Comparison of ENCODE assay signal across 11 mouse cellular contexts in the genomic region with DNA sequence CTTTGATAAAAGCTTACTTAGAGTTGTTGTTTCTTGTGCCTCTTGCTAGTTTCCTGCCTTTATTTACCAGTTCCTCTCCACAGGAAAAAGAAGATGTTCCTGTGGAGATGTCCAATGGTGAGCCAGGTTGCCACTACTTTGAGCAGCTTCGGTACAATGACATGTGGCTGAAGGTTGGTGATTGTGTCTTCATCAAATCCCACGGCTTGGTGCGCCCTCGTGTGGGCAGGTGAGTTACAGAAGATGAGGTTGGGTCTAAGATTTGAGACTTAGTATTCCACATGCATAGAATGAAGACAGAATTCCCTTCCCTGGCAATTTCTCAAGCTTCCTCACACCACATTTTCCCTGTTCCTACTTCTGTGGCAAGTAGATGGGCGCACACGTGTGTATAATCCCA. TPM values are rescaled to one million over a fixed set of nuclear protein-coding genes. Genes with fewer than 3 reads are reported as not detected.
DNase-seq lines count a peak whose midpoint lies in the region; ATAC-seq and TF ChIP-seq lines count a peak whose summit lies in the region.
"Had no signal": no experiment of that assay in that cellular context is flagged by ENCODE, and none has a peak within 500 bp of the region (broad histone marks: within the 10 kb centered on the region; RNA-seq: fewer than 3 reads in every experiment).

No protein-coding gene starts in this region.

- H3K4me2 ChIP-seq in hindbrain, postnatal 0 days (ENCODE audit: low read depth, low read length): no peak overlapping the region
- H3K4me2 ChIP-seq in stomach, postnatal 0 days (replicated peaks; ENCODE audit: low read depth): no peak overlapping the region
- H3K4me2 ChIP-seq: heart, embryonic 15.5 days; limb, embryonic 15.5 days had no signal

- H3K9ac ChIP-seq in hindbrain, postnatal 0 days (replicated peaks; ENCODE audit: low read length): no peak overlapping the region
- H3K9ac ChIP-seq in stomach, postnatal 0 days (ENCODE audit: low read length): no peak overlapping the region
- H3K9ac ChIP-seq: heart, embryonic 15.5 days; limb, embryonic 15.5 days had no signal

- H3K27me3 ChIP-seq in hindbrain, postnatal 0 days (ENCODE audit: insufficient read depth, low read length): no peaks in the 10 kb centered on the region
- H3K27me3 ChIP-seq in hindbrain, embryonic 10.5 days (ENCODE audit: insufficient read depth, poor library complexity, severe bottlenecking): no peaks in the 10 kb centered on the region
- H3K27me3 ChIP-seq in stomach, postnatal 0 days (ENCODE audit: control insufficient read depth, insufficient read depth, low read length): no peaks in the 10 kb centered on the region
- H3K27me3 ChIP-seq: heart, embryonic 15.5 days; limb, embryonic 15.5 days had no signal

- no peak for DNase-seq in hindbrain, postnatal 0 days (ENCODE audit: low spot score)
- no peak for DNase-seq in hindbrain, embryonic 10.5 days (ENCODE audit: low spot score)
- peak; percentile 14 for DNase-seq in thymus, postnatal 14 days
- DNase-seq in thymus, adult 18-20 months: no peak
- peak; percentile 18 to 24 for DNase-seq in kidney, postnatal 4 days
- peak; percentile 25 for DNase-seq in stomach, postnatal 0 days (ENCODE audit: low spot score)
- no peak for DNase-seq in frontal cortex, postnatal 10 days (ENCODE audit: low spot score in 2 of 2)
- no peak for DNase-seq in frontal cortex, postnatal 25 days (ENCODE audit: low spot score in 2 of 2)

- peaks cover 46% of the 10 kb centered on the region for H3K36me3 ChIP-seq in hindbrain, postnatal 0 days (ENCODE audit: insufficient read depth, low read length)
- peaks cover 100% of the 10 kb centered on the region for H3K36me3 ChIP-seq in hindbrain, embryonic 10.5 days
- H3K36me3 ChIP-seq in stomach, postnatal 0 days (ENCODE audit: control insufficient read depth, insufficient read depth, low read length): peaks cover 9% of the 10 kb centered on the region

- TF ChIP-seq EP300 in stomach, postnatal 0 days (optimal IDR thresholded peaks at IDR 0.05): no peak

- WGBS in hindbrain, postnatal 0 days: 90% methylated on average over 6 of the region's 6 CpGs
- WGBS in hindbrain, embryonic 10.5 days: 86% methylated on average over 6 of the region's 6 CpGs
- 78% methylated on average over 6 of the region's 6 CpGs for WGBS in stomach, postnatal 0 days

- H3K9me3 ChIP-seq in hindbrain, postnatal 0 days (ENCODE audit: low read length): no peaks in the 10 kb centered on the region
- no peaks in the 10 kb centered on the region for H3K9me3 ChIP-seq in hindbrain, embryonic 10.5 days
- no peaks in the 10 kb centered on the region for H3K9me3 ChIP-seq in stomach, postnatal 0 days (ENCODE audit: control insufficient read depth, low read length)
- H3K9me3 ChIP-seq: heart, embryonic 15.5 days; limb, embryonic 15.5 days had no signal

- no peak overlapping the region for H3K27ac ChIP-seq in hindbrain, postnatal 0 days
- H3K27ac ChIP-seq in hindbrain, embryonic 10.5 days: no peak overlapping the region
- H3K27ac ChIP-seq in stomach, postnatal 0 days (replicated peaks): no peak overlapping the region
- H3K27ac ChIP-seq: limb, embryonic 15.5 days had no signal

- H3K4me3 ChIP-seq in hindbrain, postnatal 0 days (ENCODE audit: low read length): no peak overlapping the region
- no peak overlapping the region for H3K4me3 ChIP-seq in hindbrain, embryonic 10.5 days
- H3K4me3 ChIP-seq in stomach, postnatal 0 days (ENCODE audit: low read depth, low read length): no peak overlapping the region
- H3K4me3 ChIP-seq: heart, embryonic 15.5 days; limb, embryonic 15.5 days; myocyte had no signal

- ATAC-seq in hindbrain, postnatal 0 days: no peak
- no peak for ATAC-seq in stomach, postnatal 0 days (ENCODE audit: low FRiP score, low TSS enrichment)

- 0 out of 2 replicates have a peak, but pooled peaks have one; percentile 3 for TF ChIP-seq CTCF in hindbrain, postnatal 0 days (IDR thresholded peaks at IDR 0.05; ENCODE audit: low read depth)
- TF ChIP-seq CTCF in stomach, postnatal 0 days (IDR thresholded peaks at IDR 0.05; ENCODE audit: low read depth): peak; percentile 47

- H3K4me1 ChIP-seq in hindbrain, postnatal 0 days (ENCODE audit: insufficient read depth, low read length): no peaks in the 10 kb centered on the region
- no peaks in the 10 kb centered on the region for H3K4me1 ChIP-seq in hindbrain, embryonic 10.5 days (replicated peaks)
- no peaks in the 10 kb centered on the region for H3K4me1 ChIP-seq in stomach, postnatal 0 days (replicated peaks; ENCODE audit: control insufficient read depth, insufficient read depth)
- H3K4me1 ChIP-seq: limb, embryonic 15.5 days had no signal

RNA-seq across cellular contexts. Expression of gene Smim4, which starts 41.3 kb away (rescaled TPM):
- 0.93 and 5.0 TPM in 2 replicates for total RNA-seq in hindbrain, postnatal 0 days (2014; rRNA removed)
- polyA plus RNA-seq in hindbrain, postnatal 0 days (2015; fragmentation: Nextera tagmentation; extraction: Ambion mirVana): 59.5 and 64.8 TPM in 2 replicates
- 67.8 and 74.2 TPM in 2 replicates for polyA plus RNA-seq in hindbrain, embryonic 10.5 days (2016; fragmentation: Nextera tagmentation; extraction: Ambion mirVana)
- 99.3 and 108 TPM in 2 replicates for polyA plus RNA-seq in stomach, postnatal 0 days (2015; fragmentation: Nextera tagmentation; extraction: Ambion mirVana)

RNA-seq across cellular contexts. Expression of gene Nt5dc2, which starts 43.4 kb away (rescaled TPM):
- 209 and 236 TPM in 2 replicates for total RNA-seq in hindbrain, postnatal 0 days (2014; rRNA removed)
- polyA plus RNA-seq in hindbrain, postnatal 0 days (2015; fragmentation: Nextera tagmentation; extraction: Ambion mirVana): 203 and 204 TPM in 2 replicates
- polyA plus RNA-seq in hindbrain, embryonic 10.5 days (2016; fragmentation: Nextera tagmentation; extraction: Ambion mirVana): 610 and 619 TPM in 2 replicates
- 61.0 and 65.3 TPM in 2 replicates for polyA plus RNA-seq in stomach, postnatal 0 days (2015; fragmentation: Nextera tagmentation; extraction: Ambion mirVana)

Comparison
In these comparisons a context has a peak if more than half of its experiments do, and no peak if none do; other contexts are left out.
1. DNase-seq: peak in thymus, postnatal 14 days (single experiment), kidney, postnatal 4 days (2 of 2) and stomach, postnatal 0 days (single experiment); none in hindbrain, postnatal 0 days (single experiment), hindbrain, embryonic 10.5 days (single experiment), thymus, adult 18-20 months (0 of 2), frontal cortex, postnatal 10 days (0 of 2) and frontal cortex, postnatal 25 days (0 of 2).